Mouse (Mus musculus) intestine, postnatal 0 days (tissue): ENCODE results near the gene Usp16. TPM values are rescaled to one million over a fixed set of nuclear protein-coding genes. Genes with fewer than 3 reads are reported as not detected.
A peak's percentile ranks its signal among the peaks of the same experiment; 100 is the strongest.

Source experiments
- ATAC-seq: fragments of 200-750 bp; cut with Nextera tagmentation; 2 replicates; pipeline ENCODE4 v1.8.0; 2017; ENCODE audit warnings: mild to moderate bottlenecking, moderate TSS enrichment, moderate library complexity
- H3K27ac ChIP-seq: fragments of 300-500 bp; sonication (generic); 2 replicates; pipeline ENCODE4 v1.5.1; 2014; ENCODE audit warnings: mild to moderate bottlenecking, low read depth, low read length, moderate library complexity
- H3K27me3 ChIP-seq: fragments of 300-500 bp; sonication (generic); replicated peaks from 2 replicates; pipeline ENCODE4 v1.6.1; 2014; ENCODE audit warnings: low read length, mixed read lengths; ENCODE audit not compliant: control insufficient read depth, insufficient read depth
- H3K36me3 ChIP-seq: fragments of 300-500 bp; sonication (generic); 2 replicates; pipeline ENCODE4 v1.6.1; 2014; ENCODE audit warnings: mild to moderate bottlenecking, moderate library complexity; ENCODE audit not compliant: control insufficient read depth, insufficient read depth
- H3K4me1 ChIP-seq: fragments of 300-500 bp; sonication (generic); replicated peaks from 2 replicates; pipeline ENCODE4 v1.6.1; 2014; ENCODE audit warnings: antibody characterized with exemption, low read length, mixed read lengths; ENCODE audit not compliant: control insufficient read depth, insufficient read depth
- H3K4me2 ChIP-seq: fragments of 300-500 bp; sonication (generic); replicated peaks from 2 replicates; pipeline ENCODE4 v1.6.1; 2014; ENCODE audit warnings: low read depth, mild to moderate bottlenecking, moderate library complexity
- H3K4me3 ChIP-seq: fragments of 300-500 bp; sonication (generic); 2 replicates; pipeline ENCODE4 v1.5.1; 2014; ENCODE audit warnings: low read depth, low read length
- H3K9ac ChIP-seq: fragments of 300-500 bp; sonication (generic); 2 replicates; pipeline ENCODE4 v1.6.1; 2014; ENCODE audit warnings: mild to moderate bottlenecking, low read depth, low read length
- H3K9me3 ChIP-seq: fragments of 300-500 bp; sonication (generic); 2 replicates; pipeline ENCODE4 v1.6.1; 2016; ENCODE audit warnings: mixed run types; ENCODE audit not compliant: control insufficient read depth
- CTCF ChIP-seq: sonication (generic); IDR thresholded peaks from 2 replicates; pipeline ENCODE4 v1.5.1; 2016; ENCODE audit warnings: low read depth, mild to moderate bottlenecking, control low read depth, antibody characterized with exemption, moderate library complexity
- WGBS: fragments of 180-500 bp; shearing (Covaris S2); extraction: QIAGEN DNeasy Blood & Tissue Kit; methylation state at CpG from one replicate; pipeline ENCODE4 v1.1.7; 2014; 5-methylcytosine and 5-hydroxymethylcytosine counted together
- polyA plus RNA-seq: library from polyadenylated mRNA; unstranded; fragments of >200 nt; fragmentation: Nextera tagmentation; extraction: Ambion mirVana; gene quantifications from 2 replicates; pipeline ENCODE4 v1.2.1, GENCODE M21; 2015

The Usp16 gene
- polyA plus RNA-seq, 1 experiment from 2014 or later, result 38.1 TPM

DNA sequence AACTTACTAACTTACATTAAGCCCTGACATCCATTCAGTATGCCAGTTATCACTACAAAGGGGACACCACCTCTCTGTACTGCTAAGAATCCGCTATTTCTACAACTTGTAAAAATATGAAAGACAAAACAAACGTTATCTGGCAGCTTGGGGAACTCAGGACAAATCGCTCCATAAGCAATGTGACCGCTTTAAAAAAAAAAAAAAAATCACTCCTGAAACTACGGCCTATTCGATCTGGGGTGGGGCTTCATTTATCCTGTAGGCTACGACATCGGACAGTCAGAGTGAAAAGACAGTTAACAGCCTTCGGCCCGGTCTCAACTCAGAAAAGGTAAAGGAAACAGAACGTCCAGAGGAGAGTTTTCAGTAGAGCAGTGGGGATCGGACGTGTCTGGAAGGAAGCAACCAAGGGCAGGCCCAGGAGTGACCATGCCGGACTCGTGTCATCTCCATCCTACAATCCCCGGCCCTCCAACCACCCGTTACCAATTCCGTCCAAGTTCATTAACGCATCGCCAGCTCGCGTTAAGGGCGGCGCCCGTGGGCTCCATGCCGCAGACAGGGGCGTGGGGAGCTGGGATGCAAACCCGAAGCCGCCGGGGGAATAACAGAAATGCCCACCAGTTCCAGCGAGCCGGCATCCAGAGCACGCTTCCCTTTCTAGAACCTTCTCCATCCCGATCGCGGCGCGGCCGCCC lies 40.6 kb downstream of the Usp16 start:
- Histone ChIP-seq H3K27me3 (no peaks in the 10 kb centered on the region), H3K27ac (peak overlapping the region; percentile 84), H3K4me2 (peak overlapping the region; percentile 77), H3K9ac (peak overlapping the region; percentile 91), H3K36me3 (peaks cover 31% of the 10 kb centered on the region), H3K4me1 (0 out of 2 replicates have a peak, but pooled peaks cover 2% of the 10 kb centered on the region), H3K9me3 (no peaks in the 10 kb centered on the region), H3K4me3 (peak overlapping the region; percentile 89)
- under 1% methylated on average over 39 of the region's 39 CpGs for WGBS
- TF ChIP-seq CTCF, result no peak
- ATAC-seq, result no peak; the same call in 1 of the 2 replicates

DNA sequence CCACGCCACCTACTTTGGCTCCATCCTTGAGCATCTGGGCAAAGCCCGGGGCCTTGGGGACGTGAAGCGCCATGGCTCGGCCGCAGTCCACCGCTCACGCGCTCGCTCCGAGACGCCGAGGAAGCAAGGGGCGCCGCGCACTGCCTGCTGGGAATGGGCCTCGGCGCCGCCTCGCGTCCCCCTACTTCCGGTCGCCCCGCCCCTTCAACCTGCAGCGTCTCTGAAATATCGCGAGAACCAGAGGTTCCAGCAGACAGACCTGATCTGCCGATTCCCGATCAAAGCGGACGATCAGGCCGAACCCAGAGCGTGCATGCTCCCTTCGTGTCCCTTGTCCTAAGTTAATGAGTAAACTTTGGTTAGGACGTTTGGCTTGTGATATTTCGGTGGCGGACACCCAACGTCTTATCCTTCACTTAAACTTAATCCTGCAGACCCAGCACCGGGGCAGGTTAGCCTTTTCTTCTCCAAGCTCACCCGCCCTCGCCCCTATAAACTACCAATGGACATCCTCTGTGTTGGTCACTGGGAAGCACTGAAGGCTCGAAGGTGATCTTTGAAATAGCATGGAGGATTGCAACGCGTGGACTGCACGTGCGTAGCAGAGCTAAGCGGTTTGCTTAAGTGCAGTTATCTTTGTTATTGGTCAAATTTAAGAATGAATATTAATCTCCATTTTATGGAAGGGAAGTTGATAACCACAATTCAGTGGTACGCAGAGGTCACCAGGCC lies 41.4 kb downstream of the Usp16 start, which contains the start of gene Cct8:
Gene Cct8, minus strand, starts transcription at position 158 of the 732 bp plus-strand sequence.
- Histone ChIP-seq H3K36me3 (peaks cover 24% of the 10 kb centered on the region), H3K4me1 (0 out of 2 replicates have a peak, but pooled peaks cover 2% of the 10 kb centered on the region), H3K9ac (peak within 1 kb of the TSS; percentile 91), H3K4me3 (peak within 1 kb of the TSS; percentile 89), H3K9me3 (no peaks in the 10 kb centered on the region), H3K27me3 (no peaks in the 10 kb centered on the region), H3K4me2 (peak within 1 kb of the TSS; percentile 77), H3K27ac (peak within 1 kb of the TSS; percentile 84)
- peak; percentile 97 for ATAC-seq
- no peak for TF ChIP-seq CTCF
- under 1% methylated on average over 48 of the region's 48 CpGs for WGBS

DNA sequence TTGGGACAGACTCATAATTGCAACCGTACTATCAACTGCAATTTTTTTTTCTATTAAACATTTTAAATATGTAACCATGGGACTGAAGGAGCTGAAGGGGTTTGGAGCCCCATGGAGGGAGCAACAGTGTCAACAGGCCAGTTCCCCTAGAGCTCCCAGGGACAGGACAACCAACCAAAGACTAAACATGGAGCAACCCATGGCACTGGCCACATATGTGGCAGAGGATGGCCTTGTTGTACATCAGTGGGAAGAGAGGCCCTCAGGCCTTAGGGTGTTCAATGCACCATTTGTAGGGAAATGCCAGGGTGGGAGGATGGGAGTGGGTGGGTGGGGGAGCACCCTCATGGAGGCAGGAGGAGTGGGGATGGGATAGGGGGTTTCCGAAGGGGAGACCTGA lies 42.2 kb downstream of the Usp16 start:
- 0 out of 2 replicates have a peak, but pooled peaks cover 2% of the 10 kb centered on the region for H3K4me1 ChIP-seq
- 90% methylated on average over 2 of the region's 2 CpGs for WGBS
- H3K4me3 ChIP-seq, result peak overlapping the region; percentile 89
- ATAC-seq, result no peak
- peak overlapping the region; percentile 77 for H3K4me2 ChIP-seq
- no peaks in the 10 kb centered on the region for H3K27me3 ChIP-seq
- H3K9me3 ChIP-seq, result no peaks in the 10 kb centered on the region
- no peak for TF ChIP-seq CTCF
- H3K9ac ChIP-seq, result no peak overlapping the region
- peaks cover 15% of the 10 kb centered on the region; the same call in 1 of the 2 replicates for H3K36me3 ChIP-seq
- no peak overlapping the region for H3K27ac ChIP-seq

- H3K4me2 ChIP-seq, result no peak overlapping the region
These were observed 42.7 kb downstream of the Usp16 start for GRCm38 (mm10) chr16:87497171-87497570.

GRCm38 (mm10) chr16:87499556-87499955 lies 45.1 kb downstream of the Usp16 start:
- no peak overlapping the region for H3K9ac ChIP-seq
- no peaks in the 10 kb centered on the region for H3K27me3 ChIP-seq
- H3K4me3 ChIP-seq, result no peak overlapping the region
- TF ChIP-seq CTCF, result no peak
- no peak overlapping the region for H3K4me2 ChIP-seq
- no peaks in the 10 kb centered on the region for H3K9me3 ChIP-seq
- H3K4me1 ChIP-seq, result no peaks in the 10 kb centered on the region
- WGBS, result 64% methylated on average over 6 of the region's 6 CpGs
- H3K36me3 ChIP-seq, result no peaks in the 10 kb centered on the region
- H3K27ac ChIP-seq, result no peak overlapping the region
- no peak for ATAC-seq

More at GRCm38 (mm10) chr16:87497171-87497570, 42.7 kb downstream of the Usp16 start:
- 87% methylated on average over 6 of the region's 6 CpGs for WGBS
- ATAC-seq, result no peak
- no peak overlapping the region for H3K9ac ChIP-seq
- TF ChIP-seq CTCF, result no peak
- no peaks in the 10 kb centered on the region for H3K9me3 ChIP-seq
- H3K27ac ChIP-seq, result no peak overlapping the region
- H3K4me1 ChIP-seq, result 0 out of 2 replicates have a peak, but pooled peaks cover 2% of the 10 kb centered on the region
- H3K27me3 ChIP-seq, result no peaks in the 10 kb centered on the region
- H3K36me3 ChIP-seq, result peaks cover 11% of the 10 kb centered on the region; the same call in 1 of the 2 replicates
- H3K4me3 ChIP-seq, result no peak overlapping the region
